Mouse (Mus musculus) heart, postnatal 25 days (tissue): ENCODE measurements at regions not wholly inside any gene's neighbourhood (a gene's known extent, or its start where the extent isn't known, plus 50 kb on each side); places are given as distances from the start of the nearest gene placed in this dataset.

ENCODE experiments used
- DNase-seq: peaks from one replicate; pipeline ENCODE4 v3.0.0; 2022; ENCODE audit warnings: low spot score
- intact Hi-C: fragments of 180-260 bp; cut with DNase I; formaldehyde crosslinking; loops from one replicate; pipeline ENCODE4 v1.15.1; 2025

- intact Hi-C loops = no loop called here
- no peak for DNase-seq
These were observed 81.6 kb upstream of the Map1b start for GRCm38 (mm10) chr13:99597891-99598290.

GRCm38 (mm10) chr13:99593846-99594813 lies 77.8 kb upstream of the Map1b start:
- no peak for DNase-seq
- intact Hi-C loops = no loop called here

- intact Hi-C loops = no loop called here
- DNase-seq = no peak
These were observed 76.9 kb upstream of the Map1b start for GRCm38 (mm10) chr13:99593243-99593635.

GRCm38 (mm10) chr13:99592596-99593242 lies 76.4 kb upstream of the Map1b start:
- DNase-seq = no peak
- intact Hi-C loops = no loop called here

GRCm38 (mm10) chr13:99588646-99589045 lies 72.3 kb upstream of the Map1b start:
- intact Hi-C loops = no loop called here
- DNase-seq = no peak

GRCm38 (mm10) chr13:99583841-99584240 lies 67.5 kb upstream of the Map1b start:
- DNase-seq = no peak
- intact Hi-C loops = no loop called here

GRCm38 (mm10) chr13:99580296-99580695 lies 64.0 kb upstream of the Map1b start:
- DNase-seq = no peak
- intact Hi-C loops = no loop called here

- intact Hi-C loops = no loop called here
These were observed 63.3 kb upstream of the Map1b start for GRCm38 (mm10) chr13:99579596-99580175.

GRCm38 (mm10) chr13:99577686-99578085 lies 61.3 kb upstream of the Map1b start:
- intact Hi-C loops = no loop called here
- no peak for DNase-seq

More at GRCm38 (mm10) chr13:99579596-99580175, 63.3 kb upstream of the Map1b start:
- DNase-seq = no peak

- intact Hi-C loops = no loop called here
- no peak for DNase-seq
These were observed 56.7 kb upstream of the Map1b start for GRCm38 (mm10) chr13:99573021-99573420.

GRCm38 (mm10) chr13:99572381-99572780 lies 56.0 kb upstream of the Map1b start:
- intact Hi-C loops = no loop called here
- no peak for DNase-seq
